Mouse (Mus musculus) gastrocnemius, postnatal 36 days (tissue): ENCODE measurements around the gene Mex3b. TPM values are rescaled to one million over a fixed set of nuclear protein-coding genes. Genes with fewer than 3 reads are reported as not detected.

Experiments
- DNase-seq, 2 experiments: peaks; one replicate each; pipeline ENCODE4 v3.0.0; 2022
- intact Hi-C: fragments of 180-260 bp; cut with DNase I; formaldehyde crosslinking; loops from one replicate; pipeline ENCODE4 v1.15.1; 2025
- total RNA-seq, 2 experiments: library from RNA; stranded (reverse); gene quantifications; 2 replicates each; pipeline ENCODE4 v1.2.3; 2021

The Mex3b gene
- total RNA-seq, 2 experiments from 2014 or later = 0.72 to 0.74 TPM

GRCm38 (mm10) chr7:82865834-82866485 is 1.2 kb upstream of the Mex3b start:
- peak; percentile 94 to 98 for DNase-seq
- intact Hi-C loops = loop anchor here (5.0 to 10.0 kb wide), 3 partner anchors 149 to 809 kb away; no protein-coding TSS in a partner anchor

GRCm38 (mm10) chr7:82866486-82867270 is 455 bp upstream of the Mex3b start:
- peak; percentile 81 to 91 for DNase-seq
- intact Hi-C loops = loop anchor here (5.0 to 10.0 kb wide), 3 partner anchors 149 to 808 kb away; no protein-coding TSS in a partner anchor

- intact Hi-C loops = loop anchor here (5.0 to 10.0 kb wide), 3 partner anchors 151 to 806 kb away; no protein-coding TSS in a partner anchor
- peak in 1 of 2 experiments; percentile 25 for DNase-seq
Measured at GRCm38 (mm10) chr7:82868309-82869230, 1.4 kb downstream of the Mex3b start.

GRCm38 (mm10) chr7:82869231-82870147 is 2.4 kb downstream of the Mex3b start:
- intact Hi-C loops = loop anchor here (5.0 to 10.0 kb wide), 3 partner anchors 152 to 805 kb away; no protein-coding TSS in a partner anchor
- DNase-seq = peak; percentile 24 to 32

- intact Hi-C loops = no loop called here
- no peak for DNase-seq
Measured at GRCm38 (mm10) chr7:82870148-82870513, 3.0 kb downstream of the Mex3b start.

- intact Hi-C loops = no loop called here
Measured at GRCm38 (mm10) chr7:82876551-82876950, 9.4 kb downstream of the Mex3b start.

GRCm38 (mm10) chr7:82880016-82880415 is 12.9 kb downstream of the Mex3b start:
- intact Hi-C loops = no loop called here
- no peak for DNase-seq

More at GRCm38 (mm10) chr7:82876551-82876950, 9.4 kb downstream of the Mex3b start:
- no peak for DNase-seq

- intact Hi-C loops = no loop called here
- no peak for DNase-seq
Measured at GRCm38 (mm10) chr7:82880700-82881099, 13.6 kb downstream of the Mex3b start.

GRCm38 (mm10) chr7:82890317-82890850 is 23.3 kb downstream of the Mex3b start:
- intact Hi-C loops = no loop called here
- no peak for DNase-seq

GRCm38 (mm10) chr7:82890875-82891515 is 23.9 kb downstream of the Mex3b start:
- no peak for DNase-seq
- intact Hi-C loops = no loop called here

GRCm38 (mm10) chr7:82894366-82894765 is 27.2 kb downstream of the Mex3b start:
- intact Hi-C loops = no loop called here
- no peak for DNase-seq

- DNase-seq = no peak
- intact Hi-C loops = no loop called here
Measured at GRCm38 (mm10) chr7:82895606-82896005, 28.5 kb downstream of the Mex3b start.

GRCm38 (mm10) chr7:82896750-82897149 is 29.6 kb downstream of the Mex3b start:
- intact Hi-C loops = no loop called here
- no peak for DNase-seq

GRCm38 (mm10) chr7:82899459-82900297 is 32.5 kb downstream of the Mex3b start:
- intact Hi-C loops = no loop called here

GRCm38 (mm10) chr7:82903006-82903405 is 35.9 kb downstream of the Mex3b start:
- DNase-seq = no peak
- intact Hi-C loops = no loop called here

More at GRCm38 (mm10) chr7:82899459-82900297, 32.5 kb downstream of the Mex3b start:
- no peak for DNase-seq

- no peak for DNase-seq
- intact Hi-C loops = no loop called here
Measured at GRCm38 (mm10) chr7:82905527-82905926, 38.4 kb downstream of the Mex3b start.

GRCm38 (mm10) chr7:82907081-82907480 is 39.9 kb downstream of the Mex3b start:
- no peak for DNase-seq
- intact Hi-C loops = no loop called here
